Mouse (Mus musculus) spleen, postnatal 14 days (tissue): ENCODE data around the gene Rab11fip5.

Source experiments
- DNase-seq, 2 experiments: peaks; one replicate each; pipeline ENCODE4 v3.0.0; 2021 to 2022; ENCODE audit warnings: low spot score in 2 of 2

Gene Rab11fip5

GRCm38 (mm10) chr6:85373066-85373860, 1.2 kb downstream of the Rab11fip5 start:
- DNase-seq: no peak

GRCm38 (mm10) chr6:85372496-85372895, 1.9 kb downstream of the Rab11fip5 start:
- no peak for DNase-seq

- no peak for DNase-seq
These were observed 2.5 kb downstream of the Rab11fip5 start for GRCm38 (mm10) chr6:85371859-85372405.

- no peak for DNase-seq
These were observed 3.6 kb downstream of the Rab11fip5 start for GRCm38 (mm10) chr6:85370666-85371430.

- DNase-seq: no peak
These were observed 4.4 kb downstream of the Rab11fip5 start for GRCm38 (mm10) chr6:85370041-85370440.

GRCm38 (mm10) chr6:85369181-85369860, 5.1 kb downstream of the Rab11fip5 start:
- no peak for DNase-seq

GRCm38 (mm10) chr6:85368722-85369121, 5.7 kb downstream of the Rab11fip5 start:
- DNase-seq: no peak

GRCm38 (mm10) chr6:85368166-85368565, 6.3 kb downstream of the Rab11fip5 start:
- DNase-seq: no peak

GRCm38 (mm10) chr6:85366387-85366786, 8.0 kb downstream of the Rab11fip5 start:
- no peak for DNase-seq

- DNase-seq: no peak
These were observed 10.0 kb downstream of the Rab11fip5 start for GRCm38 (mm10) chr6:85364439-85364838.

- no peak for DNase-seq
These were observed 10.6 kb downstream of the Rab11fip5 start for GRCm38 (mm10) chr6:85363906-85364260.

- no peak for DNase-seq
These were observed 11.1 kb downstream of the Rab11fip5 start for GRCm38 (mm10) chr6:85363231-85363905.

GRCm38 (mm10) chr6:85362610-85363009, 11.8 kb downstream of the Rab11fip5 start:
- DNase-seq: no peak

GRCm38 (mm10) chr6:85360311-85360710, 14.1 kb downstream of the Rab11fip5 start:
- DNase-seq: no peak

GRCm38 (mm10) chr6:85358877-85359276, 15.6 kb downstream of the Rab11fip5 start:
- no peak for DNase-seq

GRCm38 (mm10) chr6:85356682-85357465, 17.6 kb downstream of the Rab11fip5 start:
- DNase-seq: no peak

GRCm38 (mm10) chr6:85355753-85356152, 18.7 kb downstream of the Rab11fip5 start:
- no peak for DNase-seq

- DNase-seq: no peak
These were observed 19.7 kb downstream of the Rab11fip5 start for GRCm38 (mm10) chr6:85354709-85355108.

- DNase-seq: no peak
These were observed 20.7 kb downstream of the Rab11fip5 start for GRCm38 (mm10) chr6:85353706-85354105.

GRCm38 (mm10) chr6:85350157-85350556, 24.3 kb downstream of the Rab11fip5 start:
- no peak for DNase-seq

GRCm38 (mm10) chr6:85349246-85349645, 25.2 kb downstream of the Rab11fip5 start:
- DNase-seq: no peak
